Mouse (Mus musculus) intestine, embryonic 16.5 days (tissue): ENCODE results near the gene 5031439G07Rik. TPM values are rescaled to one million over a fixed set of nuclear protein-coding genes. Genes with fewer than 3 reads are reported as not detected.

Experiments
- ATAC-seq: fragments of 200-750 bp; cut with Nextera tagmentation; 2 replicates; pipeline ENCODE4 v1.8.0; 2017; ENCODE audit warnings: moderate TSS enrichment, moderate library complexity
- H3K27ac ChIP-seq: fragments of 300-500 bp; sonication (generic); 2 replicates; pipeline ENCODE4 v1.5.1; 2014; ENCODE audit warnings: mild to moderate bottlenecking, low read length
- H3K27me3 ChIP-seq: fragments of 300-500 bp; sonication (generic); replicated peaks from 2 replicates; pipeline ENCODE4 v1.6.1; 2014; ENCODE audit warnings: low read length, control low read depth, mixed read lengths; ENCODE audit not compliant: control insufficient read depth, insufficient read depth
- H3K36me3 ChIP-seq: fragments of 300-500 bp; sonication (generic); 2 replicates; pipeline ENCODE4 v1.6.1; 2014; ENCODE audit warnings: low read length, control low read depth; ENCODE audit not compliant: control insufficient read depth, insufficient read depth
- H3K4me1 ChIP-seq: fragments of 300-500 bp; sonication (generic); 2 replicates; pipeline ENCODE4 v1.6.1; 2014; ENCODE audit warnings: low read length, control low read depth, mixed read lengths; ENCODE audit not compliant: control insufficient read depth, insufficient read depth
- H3K4me2 ChIP-seq: fragments of 300-500 bp; sonication (generic); 2 replicates; pipeline ENCODE4 v1.6.1; 2014; ENCODE audit warnings: low read depth, low read length, control low read depth
- H3K4me3 ChIP-seq: fragments of 300-500 bp; sonication (generic); 2 replicates; pipeline ENCODE4 v1.5.1; 2014; ENCODE audit warnings: mild to moderate bottlenecking, low read length
- H3K9ac ChIP-seq: fragments of 300-500 bp; sonication (generic); 2 replicates; pipeline ENCODE4 v1.6.1; 2014; ENCODE audit warnings: low read depth, low read length
- H3K9me3 ChIP-seq: fragments of 300-500 bp; sonication (generic); 2 replicates; pipeline ENCODE4 v1.6.1; 2016; ENCODE audit warnings: low read length, control low read depth; ENCODE audit not compliant: control insufficient read depth
- WGBS: fragments of 180-500 bp; shearing (Covaris S2); extraction: QIAGEN DNeasy Blood & Tissue Kit; methylation state at CpG from one replicate; pipeline ENCODE4 v1.1.7; 2014; 5-methylcytosine and 5-hydroxymethylcytosine counted together
- polyA plus RNA-seq: library from polyadenylated mRNA; unstranded; fragments of >200 nt; fragmentation: Nextera tagmentation; extraction: Ambion mirVana; gene quantifications from 2 replicates; pipeline ENCODE4 v1.2.1, GENCODE M21; 2015

5031439G07Rik gene
- polyA plus RNA-seq, 1 experiment from 2014 or later = 7.1 TPM

- H3K36me3 ChIP-seq = no peaks in the 10 kb centered on the region
- H3K27me3 ChIP-seq = no peaks in the 10 kb centered on the region
- H3K4me3 ChIP-seq = no peak overlapping the region
- H3K9ac ChIP-seq = no peak overlapping the region
- H3K27ac ChIP-seq = no peak overlapping the region
- no peak overlapping the region for H3K4me2 ChIP-seq
- no peaks in the 10 kb centered on the region for H3K9me3 ChIP-seq
- no peak for ATAC-seq
- 66% methylated on average over 4 of the region's 4 CpGs for WGBS
- H3K4me1 ChIP-seq = no peaks in the 10 kb centered on the region
Measured at GRCm38 (mm10) chr15:85022211-85022610, 33.9 kb upstream of the 5031439G07Rik start.

GRCm38 (mm10) chr15:85016951-85017664 is 28.8 kb upstream of the 5031439G07Rik start, which contains the start of gene Upk3a:
Gene Upk3a (plus strand): TSS chr15:85017141.
- Histone ChIP-seq H3K27ac (no peak within 1 kb of the TSS), H3K4me1 (peaks cover 16% of the 10 kb centered on the region), H3K4me2 (no peak within 1 kb of the TSS), H3K4me3 (no peak within 1 kb of the TSS), H3K9ac (no peak within 1 kb of the TSS), H3K27me3 (no peaks in the 10 kb centered on the region), H3K36me3 (no peaks in the 10 kb centered on the region), H3K9me3 (no peaks in the 10 kb centered on the region)
- 6% methylated on average over 21 of the region's 21 CpGs for WGBS
- ATAC-seq = peak; percentile 86

- Histone ChIP-seq H3K9me3 (no peaks in the 10 kb centered on the region), H3K9ac (no peak overlapping the region), H3K27ac (no peak overlapping the region), H3K4me2 (no peak overlapping the region), H3K36me3 (no peaks in the 10 kb centered on the region), H3K4me1 (peaks cover 24% of the 10 kb centered on the region), H3K27me3 (no peaks in the 10 kb centered on the region), H3K4me3 (no peak overlapping the region)
- WGBS = 84% methylated on average over 11 of the region's 11 CpGs
- no peak for ATAC-seq
Measured at GRCm38 (mm10) chr15:85015771-85016170, 27.4 kb upstream of the 5031439G07Rik start.

- H3K4me3 ChIP-seq = no peak overlapping the region
- peak overlapping the region; percentile 42 for H3K4me2 ChIP-seq
- H3K9ac ChIP-seq = peak overlapping the region; percentile 53
Measured at GRCm38 (mm10) chr15:85012662-85013054, 24.3 kb upstream of the 5031439G07Rik start.

GRCm38 (mm10) chr15:85011895-85012661 is 23.7 kb upstream of the 5031439G07Rik start:
- H3K27me3 ChIP-seq = no peaks in the 10 kb centered on the region
- ATAC-seq = peak; percentile 51
- peak overlapping the region; percentile 42 for H3K4me2 ChIP-seq
- WGBS = 12% methylated on average over 19 of the region's 19 CpGs
- peaks cover 24% of the 10 kb centered on the region for H3K4me1 ChIP-seq
- H3K36me3 ChIP-seq = no peaks in the 10 kb centered on the region
- no peak overlapping the region for H3K4me3 ChIP-seq
- peak overlapping the region; percentile 53 for H3K9ac ChIP-seq
- H3K27ac ChIP-seq = peak overlapping the region; percentile 91
- H3K9me3 ChIP-seq = no peaks in the 10 kb centered on the region

More at GRCm38 (mm10) chr15:85012662-85013054, 24.3 kb upstream of the 5031439G07Rik start:
- Histone ChIP-seq H3K36me3 (no peaks in the 10 kb centered on the region), H3K27me3 (no peaks in the 10 kb centered on the region), H3K4me1 (peaks cover 24% of the 10 kb centered on the region), H3K27ac (peak overlapping the region; percentile 91), H3K9me3 (no peaks in the 10 kb centered on the region)
- 8% methylated on average over 2 of the region's 2 CpGs for WGBS
- peak; percentile 82 for ATAC-seq

- Histone ChIP-seq H3K9ac (no peak overlapping the region), H3K27me3 (no peaks in the 10 kb centered on the region), H3K9me3 (no peaks in the 10 kb centered on the region), H3K4me2 (no peak overlapping the region), H3K4me1 (peaks cover 23% of the 10 kb centered on the region), H3K4me3 (no peak overlapping the region), H3K27ac (no peak overlapping the region), H3K36me3 (no peaks in the 10 kb centered on the region)
- 89% methylated on average over 8 of the region's 8 CpGs for WGBS
- ATAC-seq = no peak
Measured at GRCm38 (mm10) chr15:85009666-85010065, 21.3 kb upstream of the 5031439G07Rik start.

DNA sequence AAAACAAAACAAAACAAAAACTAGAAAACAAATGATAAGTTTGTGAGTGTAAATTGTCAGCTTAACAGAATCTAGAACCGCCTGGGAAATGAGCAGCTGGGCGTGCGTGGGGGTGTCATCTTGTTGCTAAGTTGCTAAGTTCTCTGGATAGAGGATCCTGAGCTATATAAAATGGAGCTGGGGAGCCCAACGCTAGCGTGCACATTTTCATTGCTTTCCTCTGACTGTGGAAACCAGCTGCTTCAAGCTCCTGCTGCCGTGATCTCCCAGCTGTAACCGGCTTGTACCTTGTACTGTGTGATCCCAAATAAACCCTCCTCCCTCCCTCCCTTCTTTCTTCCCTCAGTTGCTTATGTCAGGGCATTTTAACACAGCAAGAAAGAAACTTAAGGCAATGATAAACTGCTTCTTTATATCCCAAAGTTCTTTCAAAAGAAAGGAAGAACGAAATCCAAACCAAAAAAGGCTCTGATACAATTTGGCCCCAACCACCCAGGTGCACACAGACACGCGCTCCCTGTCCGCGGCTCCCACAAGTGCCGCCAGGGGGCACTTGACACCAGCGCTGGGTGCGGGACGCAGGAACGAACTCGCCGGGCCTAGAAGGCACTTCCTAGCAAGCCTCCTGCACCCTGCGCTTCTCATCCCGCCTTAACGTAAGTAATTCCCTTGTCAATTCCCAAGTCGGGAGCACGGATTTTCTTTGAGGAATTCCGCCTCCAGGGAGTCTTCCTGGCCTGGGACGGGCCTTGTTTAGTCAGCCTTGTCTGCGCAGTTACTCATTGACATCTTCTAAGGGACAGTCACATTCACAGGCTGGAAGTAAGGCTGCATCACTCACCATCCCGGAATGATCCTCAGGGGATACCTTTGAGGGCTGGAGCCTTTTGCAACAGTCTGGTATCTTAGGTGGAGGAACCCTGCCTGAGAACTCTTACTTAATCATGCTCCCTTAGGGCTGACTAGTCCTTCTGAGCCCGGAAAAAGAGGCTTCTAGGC is 12.9 kb upstream of the 5031439G07Rik start:
- Histone ChIP-seq H3K9ac (peak overlapping the region; percentile 21; the same call in 1 of the 2 replicates), H3K27ac (no peak overlapping the region), H3K36me3 (no peaks in the 10 kb centered on the region), H3K4me2 (peak overlapping the region; percentile 26; the same call in 1 of the 2 replicates), H3K9me3 (no peaks in the 10 kb centered on the region), H3K27me3 (no peaks in the 10 kb centered on the region), H3K4me1 (0 out of 2 replicates have a peak, but pooled peaks cover 2% of the 10 kb centered on the region), H3K4me3 (peak overlapping the region; percentile 4; the same call in 1 of the 2 replicates)
- ATAC-seq = peak; percentile 93
- 17% methylated on average over 29 of the region's 29 CpGs for WGBS

- Histone ChIP-seq H3K9me3 (no peaks in the 10 kb centered on the region), H3K4me3 (no peak overlapping the region), H3K4me1 (0 out of 2 replicates have a peak, but pooled peaks cover 2% of the 10 kb centered on the region), H3K27me3 (no peaks in the 10 kb centered on the region), H3K9ac (no peak overlapping the region), H3K27ac (no peak overlapping the region), H3K36me3 (no peaks in the 10 kb centered on the region), H3K4me2 (no peak overlapping the region)
- no peak for ATAC-seq
- 70% methylated on average over 7 of the region's 7 CpGs for WGBS
Measured at GRCm38 (mm10) chr15:84999911-85000310, 11.6 kb upstream of the 5031439G07Rik start.
